Mouse (Mus musculus) liver, postnatal 0 days (tissue): ENCODE data around the gene Usp37. TPM values are rescaled to one million over a fixed set of nuclear protein-coding genes. Genes with fewer than 3 reads are reported as not detected.

ENCODE experiments used
- ATAC-seq: fragments of 200-750 bp; cut with Nextera tagmentation; 2 replicates; pipeline ENCODE4 v1.8.0; 2017; ENCODE audit warnings: mild to moderate bottlenecking, moderate library complexity
- DNase-seq: peaks from one replicate; pipeline ENCODE4 v3.0.0-alpha.2; 2016
- H3K27ac ChIP-seq: fragments of 300-500 bp; sonication (generic); 2 replicates; pipeline ENCODE4 v1.5.1; 2014; ENCODE audit warnings: antibody characterized with exemption, moderate library complexity, mild to moderate bottlenecking, low read depth
- H3K27me3 ChIP-seq: fragments of 300-500 bp; sonication (generic); 2 replicates; pipeline ENCODE4 v1.6.1; 2014; ENCODE audit warnings: low read length, control low read depth, mixed read lengths; ENCODE audit not compliant: insufficient read depth
- H3K36me3 ChIP-seq: fragments of 300-500 bp; sonication (generic); replicated peaks from 2 replicates; pipeline ENCODE4 v1.6.1; 2014; ENCODE audit warnings: mild to moderate bottlenecking, control low read depth, low read length, moderate library complexity, mixed read lengths; ENCODE audit not compliant: insufficient read depth
- H3K4me1 ChIP-seq: fragments of 300-500 bp; sonication (generic); 2 replicates; pipeline ENCODE4 v1.6.1; 2014; ENCODE audit warnings: antibody characterized with exemption, mild to moderate bottlenecking, control low read depth; ENCODE audit not compliant: insufficient read depth
- H3K4me2 ChIP-seq: fragments of 300-500 bp; sonication (generic); 2 replicates; pipeline ENCODE4 v1.6.1; 2014; ENCODE audit warnings: low read depth, mild to moderate bottlenecking, low read length, moderate library complexity, mixed read lengths
- H3K4me3 ChIP-seq: fragments of 300-500 bp; sonication (generic); 2 replicates; pipeline ENCODE4 v1.5.1; 2014; ENCODE audit warnings: low read depth, low read length
- H3K9ac ChIP-seq: fragments of 300-500 bp; sonication (generic); replicated peaks from 2 replicates; pipeline ENCODE4 v1.6.1; 2014; ENCODE audit warnings: mild to moderate bottlenecking, moderate library complexity
- H3K9me3 ChIP-seq: fragments of 300-500 bp; sonication (generic); 2 replicates; pipeline ENCODE4 v1.6.1; 2016; ENCODE audit warnings: mild to moderate bottlenecking, control low read depth, low read length, mixed read lengths
- CTCF ChIP-seq: sonication (generic); IDR thresholded peaks from 2 replicates; pipeline ENCODE4 v1.5.1; 2016; ENCODE audit warnings: antibody characterized with exemption, low read depth
- EP300 ChIP-seq: IDR thresholded peaks from 2 replicates; pipeline ENCODE4 v1.6.1; 2016; ENCODE audit warnings: antibody characterized with exemption, low read depth, mild to moderate bottlenecking
- WGBS: fragments of 180-500 bp; shearing (Covaris S2); extraction: QIAGEN DNeasy Blood & Tissue Kit; methylation state at CpG from one replicate; pipeline ENCODE4 v1.1.7; 2014; ENCODE audit not compliant: insufficient replicate concordance; 5-methylcytosine and 5-hydroxymethylcytosine counted together
- polyA plus RNA-seq: library from polyadenylated mRNA; unstranded; fragments of >200 nt; fragmentation: Nextera tagmentation; extraction: Ambion mirVana; gene quantifications from 2 replicates; pipeline ENCODE4 v1.2.1, GENCODE M21; 2015

Usp37 gene
- polyA plus RNA-seq, 1 experiment from 2014 or later = 4.9 TPM

- ATAC-seq = no peak
- Histone ChIP-seq H3K36me3 (no peaks in the 10 kb centered on the region), H3K9me3 (no peaks in the 10 kb centered on the region), H3K4me2 (no peak overlapping the region), H3K9ac (no peak overlapping the region), H3K4me1 (peaks cover 8% of the 10 kb centered on the region; the same call in 1 of the 2 replicates), H3K27ac (no peak overlapping the region), H3K4me3 (no peak overlapping the region), H3K27me3 (no peaks in the 10 kb centered on the region)
- 53% methylated on average over 2 of the region's 2 CpGs for WGBS
- no peak for DNase-seq
- TF ChIP-seq EP300 = no peak
- TF ChIP-seq CTCF = no peak
These were observed 132.2 kb downstream of the Usp37 start for GRCm38 (mm10) chr1:74411753-74412325.

GRCm38 (mm10) chr1:74408589-74409504, 135.2 kb downstream of the Usp37 start, which contains the start of gene Vil1:
TSS of gene Vil1 (plus strand) at chr1:74409376.
- WGBS = 50% methylated on average over 13 of the region's 15 CpGs
- Histone ChIP-seq H3K4me1 (peaks cover 5% of the 10 kb centered on the region; the same call in 1 of the 2 replicates), H3K27ac (no peak within 1 kb of the TSS), H3K4me2 (no peak within 1 kb of the TSS), H3K9me3 (no peaks in the 10 kb centered on the region), H3K9ac (no peak within 1 kb of the TSS), H3K4me3 (no peak within 1 kb of the TSS), H3K36me3 (no peaks in the 10 kb centered on the region), H3K27me3 (no peaks in the 10 kb centered on the region)
- ATAC-seq (no peak), DNase-seq (no peak)
- TF ChIP-seq CTCF (no peak), EP300 (no peak)

GRCm38 (mm10) chr1:74404206-74404605, 139.9 kb downstream of the Usp37 start:
- ATAC-seq (no peak), DNase-seq (no peak)
- no peaks in the 10 kb centered on the region for H3K9me3 ChIP-seq
- WGBS = 69% methylated on average over 4 of the region's 4 CpGs
- TF ChIP-seq EP300 (no peak), CTCF (no peak)
- H3K36me3 ChIP-seq = no peaks in the 10 kb centered on the region
- H3K9ac ChIP-seq = no peak overlapping the region
- H3K4me1 ChIP-seq = peaks cover 10% of the 10 kb centered on the region; the same call in 1 of the 2 replicates
- H3K27me3 ChIP-seq = no peaks in the 10 kb centered on the region
- H3K4me2 ChIP-seq = no peak overlapping the region
- no peak overlapping the region for H3K4me3 ChIP-seq
- H3K27ac ChIP-seq = no peak overlapping the region

- DNase-seq (no peak), ATAC-seq (no peak)
- no peak for TF ChIP-seq EP300
- no peak for TF ChIP-seq CTCF
- Histone ChIP-seq H3K36me3 (no peaks in the 10 kb centered on the region), H3K4me1 (peaks cover 21% of the 10 kb centered on the region), H3K27me3 (no peaks in the 10 kb centered on the region), H3K9ac (no peak overlapping the region), H3K4me3 (no peak overlapping the region), H3K27ac (no peak overlapping the region), H3K4me2 (peak overlapping the region; percentile 47), H3K9me3 (no peaks in the 10 kb centered on the region)
- 40% methylated on average over 16 of the region's 16 CpGs for WGBS
These were observed 142.9 kb downstream of the Usp37 start for GRCm38 (mm10) chr1:74401015-74401702.

GRCm38 (mm10) chr1:74400531-74400930, 143.6 kb downstream of the Usp37 start:
- Histone ChIP-seq H3K4me3 (no peak overlapping the region), H3K4me1 (peaks cover 21% of the 10 kb centered on the region), H3K4me2 (no peak overlapping the region), H3K9me3 (no peaks in the 10 kb centered on the region), H3K9ac (no peak overlapping the region), H3K36me3 (no peaks in the 10 kb centered on the region), H3K27me3 (no peaks in the 10 kb centered on the region), H3K27ac (no peak overlapping the region)
- 65% methylated on average over 3 of the region's 3 CpGs for WGBS
- TF ChIP-seq CTCF (no peak), EP300 (no peak)
- ATAC-seq = no peak
- no peak for DNase-seq

- ATAC-seq = peak; percentile 5
- H3K9ac ChIP-seq = peak overlapping the region; percentile 71
- H3K4me3 ChIP-seq = peak overlapping the region; percentile 59
- 3% methylated on average over 11 of the region's 11 CpGs for WGBS
- DNase-seq = peak; percentile 78
- peak overlapping the region; percentile 85 for H3K4me2 ChIP-seq
- peaks cover 21% of the 10 kb centered on the region for H3K36me3 ChIP-seq
- H3K9me3 ChIP-seq = no peaks in the 10 kb centered on the region
- H3K27ac ChIP-seq = peak overlapping the region; percentile 89
- no peak for TF ChIP-seq EP300
- TF ChIP-seq CTCF = peak; percentile 80
- peaks cover 35% of the 10 kb centered on the region for H3K4me1 ChIP-seq
- no peaks in the 10 kb centered on the region for H3K27me3 ChIP-seq
These were observed 146.1 kb downstream of the Usp37 start for GRCm38 (mm10) chr1:74397919-74398451.
